Mouse (Mus musculus) limb, embryonic 14.5 days (tissue): ENCODE measurements around the gene P3h3. TPM values are rescaled to one million over a fixed set of nuclear protein-coding genes. Genes with fewer than 3 reads are reported as not detected.

Experiments
- ATAC-seq: fragments of 200-750 bp; cut with Nextera tagmentation; 2 replicates; pipeline ENCODE4 v1.8.0; 2017; ENCODE audit warnings: low read depth, moderate number of reproducible peaks, moderate TSS enrichment; ENCODE audit not compliant: low FRiP score
- DNase-seq: peaks from one replicate; pipeline ENCODE4 v3.0.0-alpha.2; 2015; ENCODE audit warnings: low spot score
- H3K27ac ChIP-seq: fragments of 300-500 bp; sonication (generic); replicated peaks from 2 replicates; pipeline ENCODE4 v1.5.1; 2014; ENCODE audit warnings: low read depth, mild to moderate bottlenecking, low read length, moderate library complexity, mixed read lengths
- H3K27me3 ChIP-seq: fragments of 300-500 bp; sonication (generic); 2 replicates; pipeline ENCODE4 v1.6.1; 2014; ENCODE audit warnings: low read length, mixed read lengths; ENCODE audit not compliant: control insufficient read depth, insufficient read depth
- H3K36me3 ChIP-seq: fragments of 300-500 bp; sonication (generic); 2 replicates; pipeline ENCODE4 v1.6.1; 2014; ENCODE audit warnings: mild to moderate bottlenecking, low read length, moderate library complexity, mixed read lengths; ENCODE audit not compliant: control insufficient read depth, insufficient read depth
- H3K4me1 ChIP-seq: fragments of 300-500 bp; sonication (generic); 2 replicates; pipeline ENCODE4 v1.6.1; 2014; ENCODE audit warnings: antibody characterized with exemption, low read length, mixed read lengths; ENCODE audit not compliant: control insufficient read depth, insufficient read depth
- H3K4me2 ChIP-seq: fragments of 300-500 bp; sonication (generic); replicated peaks from 2 replicates; pipeline ENCODE4 v1.6.1; 2014; ENCODE audit warnings: low read depth, mild to moderate bottlenecking, low read length, moderate library complexity; ENCODE audit not compliant: severe bottlenecking
- H3K4me3 ChIP-seq: fragments of 300-500 bp; sonication (generic); replicated peaks from 2 replicates; pipeline ENCODE4 v1.5.1; 2014; ENCODE audit warnings: low read length
- H3K9ac ChIP-seq: fragments of 300-500 bp; sonication (generic); 2 replicates; pipeline ENCODE4 v1.6.1; 2014; ENCODE audit warnings: mild to moderate bottlenecking, low read depth, low read length, moderate library complexity; ENCODE audit not compliant: severe bottlenecking
- H3K9me3 ChIP-seq: fragments of 300-500 bp; sonication (generic); 2 replicates; pipeline ENCODE4 v1.6.1; 2016; ENCODE audit warnings: low read length; ENCODE audit not compliant: control insufficient read depth
- POLR2A ChIP-seq: fragments of 200-500 bp; IDR thresholded peaks from 2 replicates; pipeline ENCODE4 v1.8.0; 2012; ENCODE audit warnings: inconsistent platforms, mild to moderate bottlenecking, moderate library complexity, borderline replicate concordance; ENCODE audit not compliant: insufficient read depth, insufficient read length; ENCODE audit errors: extremely low read depth
- WGBS: fragments of 180-500 bp; shearing (Covaris S2); extraction: QIAGEN DNeasy Blood & Tissue Kit; methylation state at CpG from one replicate; pipeline ENCODE4 v1.1.7; 2014; 5-methylcytosine and 5-hydroxymethylcytosine counted together
- polyA plus RNA-seq, 2 experiments: library from polyadenylated mRNA; depleted of rRNA in 1 of 2; stranded (reverse) in 1 of 2; unstranded in 1 of 2; fragments of >200 nt; fragmentation: Nextera tagmentation in 1 of 2; extraction: Ambion mirVana in 1 of 2; gene quantifications; 2 replicates each; pipeline versions ENCODE4 v1.2.1 to v1.2.3; 2012 to 2014

The P3h3 gene
- polyA plus RNA-seq, 2 experiments = 57.5 to 339 TPM

GRCm38 (mm10) chr6:124809052-124809774, 48.3 kb downstream of the P3h3 start:
- Histone ChIP-seq H3K27ac (peak overlapping the region; percentile 86), H3K9me3 (no peaks in the 10 kb centered on the region), H3K4me1 (peaks cover 26% of the 10 kb centered on the region), H3K9ac (peak overlapping the region; percentile 64), H3K27me3 (no peaks in the 10 kb centered on the region), H3K4me3 (peak overlapping the region; percentile 58), H3K4me2 (peak overlapping the region; percentile 95), H3K36me3 (peaks cover 29% of the 10 kb centered on the region)
- no peak for TF ChIP-seq POLR2A
- DNase-seq (peak; percentile 76), ATAC-seq (peak; percentile 24)
- WGBS = 1% methylated on average over 35 of the region's 35 CpGs

GRCm38 (mm10) chr6:124808358-124809012, 49.1 kb downstream of the P3h3 start, which contains the start of gene Spsb2:
Gene Spsb2 (plus strand): TSS chr6:124808661.
- Histone ChIP-seq H3K9me3 (no peaks in the 10 kb centered on the region), H3K36me3 (peaks cover 29% of the 10 kb centered on the region), H3K4me2 (peak within 1 kb of the TSS; percentile 95), H3K4me3 (peak within 1 kb of the TSS; percentile 58), H3K4me1 (peaks cover 25% of the 10 kb centered on the region), H3K27ac (peak within 1 kb of the TSS; percentile 86), H3K27me3 (no peaks in the 10 kb centered on the region), H3K9ac (peak within 1 kb of the TSS; percentile 64)
- 6% methylated on average over 29 of the region's 29 CpGs for WGBS
- no peak for TF ChIP-seq POLR2A
- ATAC-seq (peak; percentile 62), DNase-seq (peak; percentile 62)

- Histone ChIP-seq H3K27me3 (no peaks in the 10 kb centered on the region), H3K9ac (0 out of 2 replicates have a peak overlapping the region, but pooled peaks have one; percentile 64)
These were observed 49.6 kb downstream of the P3h3 start for GRCm38 (mm10) chr6:124807986-124808357.

GRCm38 (mm10) chr6:124807366-124807765, 50.2 kb downstream of the P3h3 start:
- Histone ChIP-seq H3K9me3 (no peaks in the 10 kb centered on the region), H3K27ac (no peak overlapping the region), H3K9ac (no peak overlapping the region), H3K36me3 (peaks cover 24% of the 10 kb centered on the region), H3K4me2 (no peak overlapping the region), H3K4me3 (no peak overlapping the region), H3K27me3 (no peaks in the 10 kb centered on the region), H3K4me1 (peaks cover 20% of the 10 kb centered on the region)
- ATAC-seq = no peak
- TF ChIP-seq POLR2A = no peak
- no peak for DNase-seq
- WGBS = 81% methylated on average over 4 of the region's 4 CpGs

More at GRCm38 (mm10) chr6:124807986-124808357, 49.6 kb downstream of the P3h3 start:
- Histone ChIP-seq H3K4me2 (peak overlapping the region; percentile 95), H3K4me1 (peaks cover 25% of the 10 kb centered on the region), H3K4me3 (peak overlapping the region; percentile 58), H3K9me3 (no peaks in the 10 kb centered on the region), H3K27ac (peak overlapping the region; percentile 59; the same call in 1 of the 2 replicates), H3K36me3 (peaks cover 29% of the 10 kb centered on the region)
- 82% methylated on average over 6 of the region's 6 CpGs for WGBS
- DNase-seq (no peak), ATAC-seq (no peak)
- TF ChIP-seq POLR2A = no peak

GRCm38 (mm10) chr6:124806446-124807140, 51.0 kb downstream of the P3h3 start:
- Histone ChIP-seq H3K27me3 (no peaks in the 10 kb centered on the region), H3K4me3 (peak overlapping the region; percentile 45; the same call in 1 of the 2 replicates), H3K4me2 (peak overlapping the region; percentile 75), H3K36me3 (peaks cover 16% of the 10 kb centered on the region), H3K9me3 (no peaks in the 10 kb centered on the region), H3K27ac (peak overlapping the region; percentile 86), H3K4me1 (peaks cover 14% of the 10 kb centered on the region), H3K9ac (no peak overlapping the region)
- 72% methylated on average over 7 of the region's 7 CpGs for WGBS
- DNase-seq = no peak
- no peak for ATAC-seq
- no peak for TF ChIP-seq POLR2A
